Mouse (Mus musculus): ENCODE results near the gene Jph3. TPM values are rescaled to one million over a fixed set of nuclear protein-coding genes. Genes with fewer than 3 reads are reported as not detected.
A peak's percentile ranks its signal among the peaks of the same experiment; 100 is the strongest.

Gene Jph3
- total RNA-seq, 2 experiments from 2014 or later, result 2.7 to 4.6 TPM

DNA sequence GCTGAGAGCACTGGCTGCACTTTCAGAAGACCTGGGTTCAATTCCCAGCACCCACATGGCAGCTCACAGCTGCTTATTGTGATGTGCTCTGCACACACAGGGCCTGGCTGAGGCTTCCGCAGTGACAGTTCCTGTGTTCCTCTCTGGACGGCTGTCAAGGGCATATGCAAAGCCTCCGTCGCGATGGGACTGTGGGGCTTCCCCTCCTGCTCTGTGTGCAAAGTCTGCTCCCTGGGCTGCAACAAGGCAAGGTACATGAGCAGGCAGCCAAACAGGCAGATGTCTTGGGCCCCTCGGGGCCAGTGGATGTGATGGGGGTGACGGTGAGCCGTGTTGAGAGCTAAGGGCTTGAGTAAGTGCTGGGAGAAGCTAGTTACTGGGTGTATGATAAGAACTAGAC is 59.4 kb downstream of the Jph3 start:
- DNase-seq, result peak; percentile 27

GRCm38 (mm10) chr8:121792159-121792558 is 62.7 kb downstream of the Jph3 start:
- DNase-seq, result no peak

- DNase-seq, result no peak
Observed at GRCm38 (mm10) chr8:121792627-121793026, 63.2 kb downstream of the Jph3 start.

- DNase-seq, result no peak
Observed at GRCm38 (mm10) chr8:121794151-121794550, 64.7 kb downstream of the Jph3 start.

GRCm38 (mm10) chr8:121795461-121795860 is 66.0 kb downstream of the Jph3 start:
- no peak for DNase-seq

DNA sequence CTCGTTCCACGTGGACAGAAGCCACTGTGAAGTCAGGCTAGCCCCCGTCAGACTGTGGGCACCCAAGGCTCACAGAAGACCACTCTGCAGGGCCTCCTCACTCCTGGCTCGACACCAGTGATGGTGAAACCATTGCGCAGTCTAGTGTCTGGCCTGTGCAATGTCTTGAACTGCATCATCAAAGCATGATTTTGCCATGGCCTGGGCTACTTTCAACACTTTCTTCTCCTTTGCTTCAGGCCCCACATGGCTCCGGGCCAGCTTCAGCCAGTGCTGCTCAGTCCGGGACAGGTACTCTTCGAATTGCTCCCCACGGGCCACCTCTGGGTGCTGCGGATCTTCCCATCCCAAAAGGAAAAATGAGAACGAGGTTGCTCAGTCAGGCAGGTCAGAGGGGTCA is 67.0 kb downstream of the Jph3 start:
- DNase-seq, result peak; percentile 16

GRCm38 (mm10) chr8:121798401-121798800 is 69.0 kb downstream of the Jph3 start:
- no peak for DNase-seq

- no peak for DNase-seq
Observed at GRCm38 (mm10) chr8:121804829-121805228, 75.4 kb downstream of the Jph3 start.

GRCm38 (mm10) chr8:121806126-121806525 is 76.7 kb downstream of the Jph3 start:
- no peak for DNase-seq

- DNase-seq, result no peak
Observed at GRCm38 (mm10) chr8:121808032-121808431, 78.6 kb downstream of the Jph3 start.

GRCm38 (mm10) chr8:121809524-121810155 is 80.2 kb downstream of the Jph3 start:
- peak; percentile 29 for DNase-seq

DNA sequence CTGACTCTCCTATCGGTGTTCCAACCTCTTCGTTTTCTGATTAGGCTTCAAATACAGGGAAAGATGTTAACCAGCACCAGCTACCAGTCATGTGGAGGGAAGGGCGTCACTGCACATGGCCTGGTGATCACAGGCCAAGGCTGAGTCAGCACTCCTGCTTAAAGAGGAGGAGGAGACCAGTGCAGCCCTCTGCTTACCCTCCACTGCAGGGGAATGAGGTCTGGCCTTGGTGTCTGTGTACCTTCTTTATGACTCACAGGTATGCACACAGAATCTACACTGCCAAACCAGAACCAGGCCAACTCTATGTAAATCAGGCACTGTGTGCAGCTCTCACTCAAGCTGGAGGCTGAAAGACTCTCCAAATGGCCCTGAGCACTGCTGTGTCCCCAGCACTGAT is 82.1 kb downstream of the Jph3 start:
- no peak for DNase-seq

DNA sequence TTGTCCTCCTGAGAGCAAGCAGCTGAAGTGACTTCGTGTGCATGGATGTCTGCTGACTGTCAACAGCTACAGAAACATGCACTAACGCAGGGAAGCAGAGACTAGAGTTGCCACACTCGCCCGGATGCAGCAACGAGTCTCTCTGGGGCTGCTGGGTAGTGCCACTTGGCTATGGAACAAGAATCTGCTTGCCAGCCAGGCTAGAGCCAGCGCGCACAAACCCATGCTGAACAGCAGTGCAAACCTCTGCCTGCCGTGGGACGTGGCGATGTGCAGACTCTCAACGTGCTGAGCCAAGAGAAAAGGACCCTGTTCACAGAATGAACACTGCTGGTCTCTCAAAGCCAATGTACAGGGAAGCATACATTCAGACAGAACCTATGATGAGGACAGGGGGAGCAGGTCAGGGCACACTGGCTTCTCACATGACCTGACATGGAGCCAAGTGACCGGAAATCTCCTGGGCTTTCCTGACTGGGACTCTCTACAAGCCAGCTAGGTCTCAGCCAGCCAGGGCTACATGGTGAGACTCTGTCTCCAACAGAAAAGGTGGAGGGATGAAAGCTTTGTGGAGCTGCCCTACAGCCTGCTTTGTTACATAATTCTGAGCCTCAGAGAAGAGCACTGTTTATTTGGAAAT is 82.6 kb downstream of the Jph3 start:
- DNase-seq, result peak; percentile 68

GRCm38 (mm10) chr8:121818226-121818625 is 88.8 kb downstream of the Jph3 start:
- no peak for DNase-seq

DNA sequence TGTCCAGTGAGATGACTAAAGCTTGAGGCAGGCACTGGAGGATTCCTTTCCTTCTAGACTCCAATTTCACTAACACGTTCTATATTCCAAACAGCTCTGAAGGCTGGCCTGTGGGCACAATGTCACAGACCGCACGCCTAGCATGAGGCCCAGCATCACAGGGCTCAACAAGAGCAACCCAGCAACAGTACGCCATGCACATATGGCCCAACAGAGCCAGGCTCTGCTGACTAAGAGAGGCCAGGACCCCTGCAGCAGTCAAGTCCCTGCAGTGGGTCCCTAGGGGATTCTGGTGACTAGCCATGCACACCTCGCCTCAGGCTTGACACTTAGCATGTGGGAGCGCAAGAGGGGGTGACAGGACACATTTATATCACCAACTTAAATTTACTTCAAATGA is 91.4 kb downstream of the Jph3 start:
- no peak for DNase-seq

- DNase-seq, result no peak
Observed at GRCm38 (mm10) chr8:121821320-121821719, 91.9 kb downstream of the Jph3 start.

DNA sequence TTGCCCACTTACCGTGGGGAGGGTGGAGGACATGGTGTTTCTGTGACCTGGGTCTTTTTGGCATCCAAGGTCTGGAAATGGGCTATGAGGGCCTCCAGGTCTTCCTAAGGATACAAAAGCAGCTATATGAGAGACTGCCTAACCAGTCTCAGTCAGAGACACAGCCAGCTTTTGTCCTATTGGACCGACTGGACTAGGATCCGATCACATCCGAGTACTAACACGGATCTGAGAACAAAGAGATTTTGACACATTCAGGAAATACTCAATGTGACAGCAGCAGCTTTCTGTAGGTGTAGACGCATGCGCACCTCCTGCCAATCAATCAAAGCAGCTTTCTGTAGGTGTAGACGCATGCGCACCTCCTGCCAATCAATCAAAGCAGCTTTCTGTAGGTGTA is 92.3 kb downstream of the Jph3 start:
- DNase-seq, result no peak

DNA sequence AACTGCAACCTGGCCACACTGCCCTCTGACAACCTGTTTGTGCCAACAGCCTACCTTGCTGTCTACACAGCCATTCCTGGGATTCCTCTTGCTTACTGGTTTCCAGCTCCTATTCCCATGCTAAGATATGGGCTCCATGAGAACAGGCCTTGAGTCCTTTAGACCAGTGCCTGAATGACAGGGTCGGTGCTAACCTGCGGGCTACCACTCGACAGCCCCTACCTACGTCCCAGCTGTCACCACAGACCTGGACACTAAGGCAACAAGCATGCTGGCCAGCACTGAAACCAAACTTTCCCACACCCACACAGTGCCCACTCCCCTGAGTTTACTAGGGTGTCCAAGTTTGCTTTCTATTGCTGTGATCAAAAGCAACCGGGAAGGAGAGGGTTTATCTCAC is 98.3 kb downstream of the Jph3 start:
- DNase-seq, result no peak

GRCm38 (mm10) chr8:121828376-121829023 is 99.1 kb downstream of the Jph3 start:
- DNase-seq, result no peak

DNA sequence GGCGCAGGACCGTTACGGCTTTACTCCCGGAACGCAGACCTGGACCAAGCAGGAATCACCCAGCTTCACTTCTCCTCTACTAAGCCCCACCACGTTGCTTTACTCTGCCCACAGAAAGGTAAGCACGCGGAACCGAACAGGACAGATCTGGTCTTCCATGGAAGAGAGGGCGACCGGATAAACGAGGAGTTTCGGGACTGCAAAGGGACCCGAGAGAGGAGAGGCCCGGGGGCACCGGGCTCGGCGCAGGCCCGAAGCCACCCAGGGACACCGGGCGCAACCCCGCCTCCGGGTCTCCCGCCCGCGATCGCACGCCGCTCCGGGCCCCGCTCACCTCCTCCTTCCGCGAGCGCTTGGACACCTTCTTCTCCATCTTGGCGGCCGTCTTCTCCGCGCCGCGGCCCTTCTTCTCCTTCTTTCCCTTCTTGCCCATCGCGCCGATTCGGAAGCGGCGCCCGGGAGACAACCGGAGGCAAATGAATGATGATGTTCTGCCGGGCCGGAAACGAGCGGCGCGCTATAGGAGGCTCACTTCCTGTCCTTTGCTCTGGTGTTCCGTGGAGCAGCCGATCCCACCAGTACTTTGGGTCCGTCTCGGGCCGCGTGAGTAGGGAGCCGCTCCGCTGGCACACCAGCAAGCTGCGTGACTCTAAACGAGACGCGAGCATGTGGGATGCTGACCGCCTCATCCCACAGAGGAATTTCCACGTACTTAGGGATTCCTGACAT is 99.8 kb downstream of the Jph3 start, which contains the start of gene Klhdc4:
Klhdc4 (minus strand) TSS at position 522 of the 729 bp plus-strand sequence.
- peak; percentile 91 for DNase-seq

DNA sequence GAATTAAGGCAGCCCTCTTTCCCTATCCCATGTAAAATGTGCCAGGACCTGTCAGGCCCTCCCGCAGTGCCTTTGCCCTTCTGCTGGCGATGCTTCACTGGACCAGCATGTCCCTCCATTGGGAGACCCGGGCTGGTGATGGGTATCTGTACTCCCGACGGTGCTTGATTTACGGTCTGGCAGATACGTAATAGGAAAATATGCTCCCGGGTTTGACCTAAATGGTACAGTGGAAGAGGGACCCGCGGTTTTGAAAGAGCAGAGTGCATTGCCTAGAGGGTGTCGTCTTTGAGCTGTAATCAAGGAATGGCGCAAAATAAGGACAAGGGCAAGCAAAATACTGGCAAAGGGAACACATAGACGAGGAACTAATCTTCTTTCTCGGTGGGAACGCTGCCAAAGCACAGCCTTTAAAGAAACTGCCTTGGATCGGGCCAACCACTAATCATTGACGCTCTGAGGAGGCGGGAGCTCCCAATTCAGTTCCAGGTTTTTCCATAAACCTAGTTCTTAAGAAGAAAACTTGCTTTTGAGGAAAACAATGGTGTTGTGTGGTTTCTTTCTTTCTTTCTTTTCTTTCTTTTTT is 100.4 kb downstream of the Jph3 start:
- DNase-seq, result no peak

- DNase-seq, result no peak
Observed at GRCm38 (mm10) chr8:121832061-121832460, 102.6 kb downstream of the Jph3 start.

GRCm38 (mm10) chr8:121832503-121832902 is 103.1 kb downstream of the Jph3 start:
- peak; percentile 83 for DNase-seq
